In the genomic region with DNA sequence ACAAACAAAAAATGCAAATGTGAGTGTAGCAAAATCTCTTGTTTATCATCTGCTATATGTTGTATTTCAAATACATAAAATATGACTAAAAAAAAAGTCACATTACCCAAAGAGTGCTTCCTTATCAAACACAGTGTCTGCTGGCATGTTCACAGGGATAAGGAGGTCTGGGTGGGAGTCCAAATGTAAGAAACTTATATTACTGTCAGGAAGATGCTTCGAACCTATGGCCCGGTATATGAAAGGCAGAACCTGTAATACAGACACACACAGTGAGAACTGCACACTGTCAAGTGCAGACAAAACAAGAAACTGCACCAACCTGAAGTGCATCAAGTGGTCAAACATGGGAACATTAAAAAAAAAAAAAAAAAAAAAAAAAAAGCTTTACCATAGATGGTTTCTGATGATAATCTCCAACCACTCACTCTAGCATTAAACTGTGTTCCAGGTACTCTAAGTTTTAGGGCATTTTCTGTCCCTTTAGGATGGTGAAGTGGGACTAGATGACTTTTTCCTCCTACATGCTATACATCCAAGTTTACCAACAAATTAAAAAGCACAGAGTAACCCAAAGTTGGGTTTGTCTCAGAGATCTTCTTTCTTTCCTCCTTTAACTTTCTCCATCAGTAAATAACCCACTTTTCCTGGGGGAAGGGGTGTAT, we compare ENCODE assay signal across 7 mouse cellular contexts. TPM values are rescaled to one million over a fixed set of nuclear protein-coding genes. Genes with fewer than 3 reads are reported as not detected.
DNase-seq lines count a peak whose midpoint lies in the region; ATAC-seq and TF ChIP-seq lines count a peak whose summit lies in the region.

No protein-coding gene starts in this region.

- no peak for ATAC-seq in liver, embryonic 12.5 days
- no peak for ATAC-seq in CD4-positive, CD25-positive, alpha-beta regulatory T cell, adult 4 months

- H3K4me1 ChIP-seq in spleen, adult 2 months (ENCODE audit: control insufficient read depth, insufficient read depth, insufficient read length), result no peaks in the 10 kb centered on the region; the same call in 1 of the 2 replicates
- peaks cover 33% of the 10 kb centered on the region for H3K4me1 ChIP-seq in forebrain, embryonic 10.5 days
- H3K4me1 ChIP-seq in liver, embryonic 12.5 days, result peaks cover 54% of the 10 kb centered on the region

- H3K27me3 ChIP-seq in spleen, adult 2 months (ENCODE audit: control insufficient read depth, insufficient read depth, low read length), result no peaks in the 10 kb centered on the region
- H3K27me3 ChIP-seq in forebrain, embryonic 10.5 days (ENCODE audit: poor library complexity, severe bottlenecking), result no peaks in the 10 kb centered on the region
- H3K27me3 ChIP-seq in liver, embryonic 12.5 days (replicated peaks), result no peaks in the 10 kb centered on the region

- peak overlapping the region; percentile 86 for H3K4me2 ChIP-seq in liver, embryonic 12.5 days

- no peak for TF ChIP-seq CTCF in spleen, adult 2 months (IDR thresholded peaks at IDR 0.05; ENCODE audit: extremely low read depth, insufficient read depth, insufficient read length, insufficient replicate concordance)

- peak overlapping the region; percentile 93 for H3K9ac ChIP-seq in liver, embryonic 12.5 days

- no peak for TF ChIP-seq POLR2A in spleen, adult 2 months (IDR thresholded peaks at IDR 0.05; ENCODE audit: low read depth, low read length)

- WGBS in spleen, adult 2 months, result 86% methylated on average over 2 of the region's 2 CpGs
- WGBS in forebrain, embryonic 10.5 days, result 89% methylated on average over 2 of the region's 2 CpGs
- WGBS in liver, embryonic 12.5 days (ENCODE audit: insufficient replicate concordance), result 26% methylated on average over 2 of the region's 2 CpGs

- no peaks in the 10 kb centered on the region for H3K9me3 ChIP-seq in forebrain, embryonic 10.5 days
- no peaks in the 10 kb centered on the region for H3K9me3 ChIP-seq in liver, embryonic 12.5 days (replicated peaks)

- H3K36me3 ChIP-seq in spleen, adult 2 months (ENCODE audit: control insufficient read depth, insufficient read depth, low read length), result peaks cover 15% of the 10 kb centered on the region
- H3K36me3 ChIP-seq in forebrain, embryonic 10.5 days (replicated peaks), result peaks cover 67% of the 10 kb centered on the region
- H3K36me3 ChIP-seq in liver, embryonic 12.5 days, result peaks cover 62% of the 10 kb centered on the region

- DNase-seq in spleen, adult 2 months (ENCODE audit: low read depth in 1 of 2, low spot score in 2 of 2), result no peak
- DNase-seq in spleen, postnatal 14 days (ENCODE audit: low spot score in 2 of 2), result no peak
- DNase-seq in forebrain, embryonic 10.5 days (ENCODE audit: extremely low spot score, low spot score), result no peak
- DNase-seq in urinary bladder, postnatal 10 days (ENCODE audit: low spot score), result no peak
- no peak for DNase-seq in cerebellum, postnatal 25 days

- H3K27ac ChIP-seq in spleen, adult 2 months (ENCODE audit: insufficient read depth, low read length), result no peak overlapping the region
- peak overlapping the region; percentile 99 for H3K27ac ChIP-seq in forebrain, embryonic 10.5 days
- H3K27ac ChIP-seq in liver, embryonic 12.5 days, result peak overlapping the region; percentile 96

- H3K4me3 ChIP-seq in spleen, adult 2 months (ENCODE audit: extremely low read depth, insufficient read depth, insufficient read length), result peak overlapping the region; percentile 82; the same call in 1 of the 2 replicates
- peak overlapping the region; percentile 94 for H3K4me3 ChIP-seq in forebrain, embryonic 10.5 days
- peak overlapping the region; percentile 88 for H3K4me3 ChIP-seq in liver, embryonic 12.5 days

RNA-seq across cellular contexts. Expression of a gene that starts 0.9 kb away (rescaled TPM):
- 6.7 and 7.9 TPM in 2 replicates for polyA plus RNA-seq in spleen, adult 2 months (2012; rRNA removed)
- 45.0 and 50.4 TPM in 2 replicates for polyA plus RNA-seq in forebrain, embryonic 10.5 days (2016; fragmentation: Nextera tagmentation; extraction: Ambion mirVana)
- polyA plus RNA-seq in liver, embryonic 12.5 days (2016; fragmentation: Nextera tagmentation; extraction: Ambion mirVana), result 48.6 and 52.0 TPM in 2 replicates
- polyA plus RNA-seq in CD4-positive, CD25-positive, alpha-beta regulatory T cell, adult 4 months (2017; shearing (Covaris generic)), result 10 to 100 TPM; 37.6 to 44.9 TPM

RNA-seq across cellular contexts. Expression of a gene that starts 1.0 kb away (rescaled TPM):
- polyA plus RNA-seq in spleen, adult 2 months (2012; rRNA removed), result 10.0 and 10.5 TPM in 2 replicates
- polyA plus RNA-seq in forebrain, embryonic 10.5 days (2016; fragmentation: Nextera tagmentation; extraction: Ambion mirVana), result 87.7 and 88.1 TPM in 2 replicates
- 24.3 and 26.3 TPM in 2 replicates for polyA plus RNA-seq in liver, embryonic 12.5 days (2016; fragmentation: Nextera tagmentation; extraction: Ambion mirVana)
- polyA plus RNA-seq in CD4-positive, CD25-positive, alpha-beta regulatory T cell, adult 4 months (2017; shearing (Covaris generic)), result 10 to 100 TPM; 12.7 to 17.1 TPM
